Mouse (Mus musculus): Measurements from ENCODE around the gene Haus7.

DNA sequence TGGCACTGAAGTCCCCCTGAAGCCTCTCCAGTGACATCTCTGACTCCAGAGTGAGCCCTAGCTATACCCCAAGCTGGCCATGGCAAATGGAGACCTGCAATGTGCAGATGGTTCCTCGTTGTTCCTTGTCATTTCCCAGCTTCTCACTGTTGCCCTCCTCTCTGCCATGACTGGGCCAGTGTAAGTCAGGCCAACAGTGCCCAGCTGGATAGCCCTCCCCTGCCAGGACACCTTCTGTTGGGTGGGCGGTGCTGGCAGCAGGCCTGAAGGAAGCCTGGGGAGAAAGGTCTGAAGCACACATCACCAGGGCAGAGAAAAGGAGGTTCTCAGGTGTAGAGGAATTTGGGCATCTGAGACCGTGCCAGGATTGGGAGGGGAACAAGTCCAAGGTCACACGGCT is 47.7 kb upstream of the Haus7 start:
- no peak for TF ChIP-seq CTCF (IDR thresholded peaks at IDR 0.05; ENCODE audit: low read depth)
- TF ChIP-seq EP300 (IDR thresholded peaks at IDR 0.05; ENCODE audit: low read depth): no peak
